Mouse (Mus musculus): ENCODE measurements around the gene Tdpoz1. TPM values are rescaled to one million over a fixed set of nuclear protein-coding genes. Genes with fewer than 3 reads are reported as not detected.
A peak's percentile ranks its signal among the peaks of the same experiment; 100 is the strongest.
"Not testable (repeated sequence)": the region's sequence is repeated elsewhere in the genome, so short reads cannot be mapped to it uniquely, and the experiment has no call there.

Gene Tdpoz1
- polyA plus RNA-seq (2015; fragmentation: Nextera tagmentation; extraction: Ambion mirVana), result not detected in 2 replicates

GRCm38 (mm10) chr3:93676210-93676609, at the start of gene Tdpoz1:
TSS of gene Tdpoz1 (minus strand) at chr3:93676310.
- not testable (repeated sequence) for H3K4me2 ChIP-seq (replicated peaks); H3K9me3 ChIP-seq; H3K4me3 ChIP-seq (replicated peaks); H3K9ac ChIP-seq; H3K36me3 ChIP-seq; H3K27ac ChIP-seq; ATAC-seq; H3K27me3 ChIP-seq (replicated peaks); H3K4me1 ChIP-seq (replicated peaks)
- WGBS, result 68% methylated on average over 3 of the region's 4 CpGs

DNA sequence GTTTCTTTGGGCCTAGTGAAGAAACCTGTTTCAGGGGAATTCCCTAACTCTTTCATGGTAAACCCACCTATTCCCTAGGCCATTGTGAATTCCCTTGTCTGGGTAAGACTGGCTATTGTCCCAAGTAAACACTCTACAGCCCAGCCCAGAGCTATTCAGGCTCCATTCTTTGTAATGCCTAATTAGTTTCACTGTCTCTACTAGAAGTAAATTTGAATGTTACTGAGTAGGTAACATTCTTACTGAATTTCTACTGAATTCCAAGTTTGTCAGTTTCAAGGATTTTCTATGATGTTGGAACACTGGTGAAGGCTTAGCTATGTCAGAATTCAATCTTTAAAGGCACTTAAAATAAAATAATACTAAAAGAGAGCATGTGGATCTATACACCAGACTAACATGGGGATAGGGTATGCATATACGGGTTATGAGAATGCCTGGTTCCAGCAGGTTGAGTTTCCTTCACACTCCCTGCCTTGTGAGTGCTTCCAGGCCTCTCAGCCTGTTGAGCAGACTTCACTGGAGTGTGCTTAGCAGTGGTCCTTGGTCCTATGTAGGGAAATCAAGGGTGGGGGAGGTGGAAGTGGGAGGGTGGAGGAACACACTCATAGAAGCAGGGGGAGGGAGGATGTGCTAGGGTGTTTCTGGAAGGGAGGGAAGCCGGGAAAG, 33.0 kb upstream of the Tdpoz1 start:
- not testable (repeated sequence) for H3K27me3 ChIP-seq (replicated peaks); H3K9ac ChIP-seq; H3K9me3 ChIP-seq; H3K4me1 ChIP-seq (replicated peaks); H3K27ac ChIP-seq; H3K4me2 ChIP-seq (replicated peaks); H3K36me3 ChIP-seq; H3K4me3 ChIP-seq (replicated peaks); ATAC-seq
- WGBS, result 86% methylated on average over 2 of the region's 2 CpGs

DNA sequence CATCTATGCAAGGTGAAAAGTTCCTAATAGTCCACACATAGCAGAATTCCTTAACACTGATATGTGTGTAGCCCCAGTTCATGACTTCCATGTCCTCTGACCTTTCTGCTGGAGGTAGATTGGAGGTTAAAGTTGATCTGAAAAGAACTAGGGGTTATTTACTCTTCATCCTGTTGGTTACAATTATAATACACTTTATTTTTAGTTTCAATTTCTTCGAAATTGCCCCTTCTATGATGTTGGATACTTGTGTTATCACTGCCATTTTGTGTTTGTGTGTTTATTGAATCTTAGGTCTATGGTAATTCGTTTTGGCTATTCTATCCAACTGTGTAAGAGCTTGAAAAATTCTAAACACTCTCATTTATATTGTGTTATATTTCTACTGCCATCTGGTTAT, 16.9 kb upstream of the Tdpoz1 start, which contains the start of gene Gm37596:
Gene Gm37596 (minus strand): TSS at position 101 of the 400 bp plus-strand sequence.
- H3K27me3 ChIP-seq (replicated peaks); H3K36me3 ChIP-seq; H3K4me3 ChIP-seq (replicated peaks); H3K27ac ChIP-seq; H3K9me3 ChIP-seq; H3K4me1 ChIP-seq (replicated peaks); H3K4me2 ChIP-seq (replicated peaks); H3K9ac ChIP-seq; ATAC-seq: not testable (repeated sequence)
- WGBS, result 67% methylated on average over 1 of the region's 2 CpGs

DNA sequence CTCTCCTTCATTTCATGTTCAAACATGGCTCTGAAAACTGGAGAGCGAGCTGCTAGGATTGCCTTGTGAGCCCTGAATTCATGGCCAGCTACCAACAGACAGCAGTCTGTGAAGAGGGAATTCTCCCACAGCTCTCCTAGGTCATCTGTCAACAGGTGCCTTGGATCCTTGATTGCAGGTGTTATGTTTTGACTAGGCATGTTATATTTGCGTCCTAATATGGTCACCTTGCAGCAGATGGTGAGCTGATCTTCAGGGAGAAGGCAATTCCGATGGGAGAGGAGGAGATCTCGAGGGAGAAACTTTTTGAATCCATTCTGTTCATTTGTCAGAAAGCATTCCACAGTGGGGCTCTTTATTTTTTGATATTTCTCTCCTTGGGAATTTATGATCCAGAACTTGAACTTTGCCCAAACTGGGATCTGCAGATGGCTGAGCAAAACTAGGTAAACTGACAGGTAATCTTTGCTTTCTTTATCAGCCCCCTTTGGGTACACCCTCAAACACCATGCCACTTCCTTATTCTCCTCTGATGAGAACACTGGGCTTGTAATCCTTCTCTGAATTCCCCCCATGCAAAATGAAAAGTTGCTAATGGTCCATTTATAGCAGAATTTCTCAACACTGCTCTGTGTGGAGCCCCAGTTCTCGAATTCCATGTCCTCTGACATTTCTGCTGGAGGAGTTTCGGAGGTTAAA, 5.2 kb downstream of the Tdpoz1 start:
- H3K4me2 ChIP-seq (replicated peaks); H3K9me3 ChIP-seq; H3K4me3 ChIP-seq (replicated peaks); H3K27ac ChIP-seq; H3K9ac ChIP-seq; H3K27me3 ChIP-seq (replicated peaks); H3K4me1 ChIP-seq (replicated peaks); H3K36me3 ChIP-seq: not testable (repeated sequence)
- peak; percentile 98 for ATAC-seq
- WGBS, result 67% methylated on average over 6 of the region's 6 CpGs

- Histone ChIP-seq H3K4me1 (replicated peaks) (no peaks in the 10 kb centered on the region), H3K4me3 (replicated peaks) (no peak overlapping the region), H3K27ac (no peak overlapping the region), H3K4me2 (replicated peaks) (no peak overlapping the region), H3K9ac (no peak overlapping the region), H3K9me3 (no peaks in the 10 kb centered on the region), H3K27me3 (replicated peaks) (no peaks in the 10 kb centered on the region), H3K36me3 (no peaks in the 10 kb centered on the region)
- ATAC-seq, result no peak
- WGBS, result 89% methylated on average over 1 of the region's 1 CpGs
These were observed 21.9 kb downstream of the Tdpoz1 start for GRCm38 (mm10) chr3:93654260-93654659.

GRCm38 (mm10) chr3:93652586-93652985, 23.5 kb downstream of the Tdpoz1 start, which contains the start of gene Tdpoz2:
TSS of gene Tdpoz2 (minus strand) at chr3:93652686.
- H3K9ac ChIP-seq, result no peak within 1 kb of the TSS
- H3K27ac ChIP-seq, result no peak within 1 kb of the TSS
- no peak for ATAC-seq
- H3K27me3 ChIP-seq (replicated peaks), result no peaks in the 10 kb centered on the region
- WGBS, result 85% methylated on average over 3 of the region's 3 CpGs
- no peaks in the 10 kb centered on the region for H3K4me1 ChIP-seq (replicated peaks)
- H3K4me3 ChIP-seq (replicated peaks), result no peak within 1 kb of the TSS
- H3K9me3 ChIP-seq, result no peaks in the 10 kb centered on the region
- no peak within 1 kb of the TSS for H3K4me2 ChIP-seq (replicated peaks)
- no peaks in the 10 kb centered on the region for H3K36me3 ChIP-seq

GRCm38 (mm10) chr3:93630917-93631714, 45.0 kb downstream of the Tdpoz1 start:
- H3K27ac ChIP-seq; ATAC-seq; H3K27me3 ChIP-seq (replicated peaks); H3K9ac ChIP-seq; H3K9me3 ChIP-seq; H3K4me3 ChIP-seq (replicated peaks); H3K36me3 ChIP-seq; H3K4me2 ChIP-seq (replicated peaks); H3K4me1 ChIP-seq (replicated peaks): not testable (repeated sequence)
- WGBS, result 82% methylated on average over 4 of the region's 4 CpGs

Other genes with a start within 250 kb of the Tdpoz1 start
- gene Tchh, start 234.0 kb downstream of the Tdpoz1 start, polyA plus RNA-seq (2015; fragmentation: Nextera tagmentation; extraction: Ambion mirVana), result 1.3 and 1.4 TPM in 2 replicates
- not detected in 2 replicates for gene Tchhl1, start 207.6 kb downstream of the Tdpoz1 start, polyA plus RNA-seq (2015; fragmentation: Nextera tagmentation; extraction: Ambion mirVana)
- 826 and 951 TPM in 2 replicates for gene S100a11, start 155.8 kb downstream of the Tdpoz1 start, polyA plus RNA-seq (2015; fragmentation: Nextera tagmentation; extraction: Ambion mirVana)
- gene S100a10, start 121.2 kb downstream of the Tdpoz1 start, polyA plus RNA-seq (2015; fragmentation: Nextera tagmentation; extraction: Ambion mirVana), result 640 and 689 TPM in 2 replicates
- not detected in 2 replicates for gene Tdpoz2, start 23.6 kb downstream of the Tdpoz1 start, polyA plus RNA-seq (2015; fragmentation: Nextera tagmentation; extraction: Ambion mirVana)
- not detected in 2 replicates for gene Gm37596, start 16.8 kb upstream of the Tdpoz1 start, polyA plus RNA-seq (2015; fragmentation: Nextera tagmentation; extraction: Ambion mirVana)
- gene Gm5773, start 96.7 kb upstream of the Tdpoz1 start, polyA plus RNA-seq (2015; fragmentation: Nextera tagmentation; extraction: Ambion mirVana), result not detected in 2 replicates
- gene Tdpoz4, start 120.1 kb upstream of the Tdpoz1 start, polyA plus RNA-seq (2015; fragmentation: Nextera tagmentation; extraction: Ambion mirVana), result not detected in 2 replicates
- not detected in 2 replicates for gene Tdpoz3, start 149.7 kb upstream of the Tdpoz1 start, polyA plus RNA-seq (2015; fragmentation: Nextera tagmentation; extraction: Ambion mirVana)

Measured in intestine, embryonic 15.5 days (tissue).